Mouse (Mus musculus) frontal cortex, adult 2 months (tissue): ENCODE measurements around the gene Pax9. TPM values are rescaled to one million over a fixed set of nuclear protein-coding genes. Genes with fewer than 3 reads are reported as not detected.

ENCODE experiments used
- DNase-seq, 2 experiments: peaks; one replicate each; pipeline ENCODE4 v3.0.0; 2022; ENCODE audit warnings: low spot score in 1 of 2; ENCODE audit errors: extremely low spot score in 1 of 2
- polyA plus RNA-seq: library from polyadenylated mRNA; depleted of rRNA; stranded (reverse); fragments of >200 nt; gene quantifications from 2 replicates; pipeline ENCODE4 v1.2.3, GENCODE M21; 2012; rRNA removed

Gene Pax9
- 0.04 TPM in 1 of 2 replicates, not detected in the other for polyA plus RNA-seq

DNA sequence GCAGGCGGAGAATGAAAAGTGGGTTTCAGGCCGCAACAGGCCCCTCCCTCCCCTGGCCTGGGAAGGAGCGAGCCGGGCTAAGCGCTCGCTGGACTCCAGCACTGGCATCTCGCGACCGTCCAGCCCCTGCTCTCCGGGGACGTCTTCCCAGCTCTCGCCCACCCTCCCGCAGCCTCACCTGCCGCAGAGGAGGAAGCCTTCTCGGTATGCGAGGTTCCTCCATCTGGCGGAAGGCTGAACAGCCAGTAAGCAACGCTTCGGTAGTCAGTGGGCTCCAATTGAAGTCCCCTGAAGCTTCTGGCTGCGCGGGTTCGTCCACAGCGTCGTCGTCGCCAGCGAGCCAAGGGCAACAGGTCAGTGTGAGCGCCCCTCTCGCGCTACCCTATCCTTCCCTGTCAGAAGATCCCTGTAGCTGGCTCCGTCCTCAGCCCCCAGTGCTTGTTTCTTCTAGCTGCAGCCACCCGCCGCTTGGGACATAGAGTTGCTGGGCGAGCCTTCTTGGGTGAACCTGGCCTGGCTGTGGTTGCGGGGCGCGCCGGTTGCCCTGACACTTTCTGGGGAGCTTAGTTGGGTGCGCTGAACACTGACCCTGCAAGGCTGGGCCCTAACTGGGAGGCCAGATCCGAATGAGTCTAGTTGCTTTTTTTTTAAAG, at the start of gene Pax9:
Gene Pax9, plus strand, starts transcription at position 341 of the 653 bp plus-strand sequence.
- no peak for DNase-seq

GRCm38 (mm10) chr12:56669451-56670122, 22.0 kb upstream of the Pax9 start:
- DNase-seq, result no peak

DNA sequence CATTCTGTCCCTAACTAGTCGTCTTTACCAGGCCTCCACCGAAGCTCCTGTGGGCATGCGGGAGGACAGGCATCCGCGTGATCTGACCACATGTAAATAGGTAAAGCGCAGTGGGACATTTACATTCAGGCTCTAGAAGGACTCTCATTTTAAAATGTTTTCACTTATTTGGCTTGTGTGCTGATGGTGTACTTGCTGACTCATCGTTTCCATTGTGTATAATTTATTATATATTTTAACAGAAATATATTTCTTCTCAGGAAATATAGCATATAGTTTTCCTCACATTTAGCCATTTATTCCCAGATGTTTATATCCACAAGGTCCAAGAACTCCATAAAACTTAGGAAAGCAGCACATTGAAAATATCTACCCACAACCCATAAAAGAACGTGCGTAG, 20.8 kb upstream of the Pax9 start:
- no peak for DNase-seq

DNA sequence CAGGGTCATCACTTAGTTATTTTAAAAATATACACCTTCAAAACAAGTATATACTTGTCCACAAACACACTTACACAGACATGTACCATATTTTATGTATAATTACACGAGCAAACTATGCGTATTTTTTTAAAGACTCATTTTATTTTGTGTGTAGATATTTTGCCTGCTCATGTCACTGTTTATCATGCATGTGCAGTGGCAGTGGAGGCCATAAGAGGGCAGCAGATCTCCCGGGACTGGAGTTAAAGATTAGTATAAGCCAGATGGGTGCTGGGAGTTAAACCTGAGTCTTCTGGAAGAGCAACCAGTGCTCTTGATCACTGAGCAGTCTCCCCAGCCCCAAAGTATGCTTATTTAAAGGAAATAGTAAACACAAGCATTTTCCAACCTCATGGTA, 16.8 kb upstream of the Pax9 start:
- DNase-seq, result no peak

GRCm38 (mm10) chr12:56677620-56678019, 13.9 kb upstream of the Pax9 start:
- DNase-seq, result no peak

- DNase-seq, result no peak
Measured at GRCm38 (mm10) chr12:56681096-56681811, 10.3 kb upstream of the Pax9 start.

- DNase-seq, result no peak
Measured at GRCm38 (mm10) chr12:56687640-56688481, 3.7 kb upstream of the Pax9 start.

GRCm38 (mm10) chr12:56688482-56688840, 3.1 kb upstream of the Pax9 start:
- DNase-seq, result no peak

DNA sequence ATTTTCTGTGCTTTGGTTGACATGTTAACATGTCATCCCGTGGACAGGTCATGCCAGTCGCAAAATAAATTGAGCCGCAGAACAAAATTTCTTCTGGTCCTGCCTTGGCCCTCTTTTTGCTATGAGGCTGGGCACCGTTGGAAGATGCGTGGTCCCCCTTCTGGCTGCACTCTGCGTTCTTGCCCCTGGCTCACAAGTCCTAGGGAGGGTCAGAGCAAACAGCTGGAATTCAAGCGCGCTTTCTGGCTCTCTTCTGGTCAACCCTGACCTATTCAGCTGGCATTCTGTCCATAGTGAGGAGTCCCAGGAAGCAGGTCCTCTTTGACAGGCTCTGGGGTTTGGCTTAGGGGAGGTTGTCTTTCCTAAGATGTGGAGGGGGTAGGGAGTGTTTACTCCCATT, 2.6 kb upstream of the Pax9 start:
- DNase-seq, result no peak

DNA sequence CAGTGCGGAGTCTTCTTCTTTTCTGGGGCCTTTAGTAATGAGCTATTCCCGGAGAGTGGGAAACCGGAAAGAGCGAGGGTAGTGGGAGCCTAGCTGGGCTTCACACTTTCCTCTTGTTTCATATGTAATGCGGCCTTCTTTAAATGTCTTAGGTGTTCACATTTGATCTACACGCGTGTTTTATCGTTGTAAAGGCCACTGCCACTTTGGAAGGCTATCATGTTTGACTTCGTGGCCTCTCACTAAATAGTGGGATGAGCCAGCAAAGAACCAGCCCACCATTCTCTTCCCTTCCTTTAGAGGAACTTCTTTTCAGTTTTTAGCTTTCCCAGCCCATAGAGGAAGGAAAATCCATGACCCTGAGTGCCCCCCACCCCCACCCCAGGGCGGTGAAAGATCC, 2.2 kb upstream of the Pax9 start:
- DNase-seq, result no peak

GRCm38 (mm10) chr12:56689736-56690135, 1.8 kb upstream of the Pax9 start:
- DNase-seq, result no peak

- DNase-seq, result no peak
Measured at GRCm38 (mm10) chr12:56690366-56690765, 1.2 kb upstream of the Pax9 start.

DNA sequence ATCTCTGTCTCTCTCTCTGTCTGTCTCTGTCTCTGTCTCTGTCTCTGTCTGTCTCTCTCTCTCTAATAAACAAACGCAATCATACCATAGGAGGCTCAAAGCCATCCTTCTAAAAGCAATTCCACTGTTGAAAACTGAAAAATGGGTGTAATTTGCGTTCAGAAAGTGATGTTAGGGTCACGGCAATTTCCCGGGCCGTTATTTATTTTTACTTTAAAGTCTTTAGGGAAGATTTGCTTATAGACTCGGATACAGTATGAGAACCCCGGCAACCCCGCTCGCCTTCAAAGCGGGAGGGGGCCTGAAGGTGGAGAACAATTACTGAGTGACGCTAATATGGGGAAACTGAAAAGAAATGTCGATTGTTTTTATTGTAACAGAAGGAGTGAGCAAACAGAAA, 566 bp upstream of the Pax9 start:
- DNase-seq, result no peak

GRCm38 (mm10) chr12:56692536-56692935, 969 bp downstream of the Pax9 start:
- no peak for DNase-seq

GRCm38 (mm10) chr12:56693411-56694098, 2.0 kb downstream of the Pax9 start:
- DNase-seq, result no peak

- no peak for DNase-seq
Measured at GRCm38 (mm10) chr12:56694361-56694760, 2.8 kb downstream of the Pax9 start.

DNA sequence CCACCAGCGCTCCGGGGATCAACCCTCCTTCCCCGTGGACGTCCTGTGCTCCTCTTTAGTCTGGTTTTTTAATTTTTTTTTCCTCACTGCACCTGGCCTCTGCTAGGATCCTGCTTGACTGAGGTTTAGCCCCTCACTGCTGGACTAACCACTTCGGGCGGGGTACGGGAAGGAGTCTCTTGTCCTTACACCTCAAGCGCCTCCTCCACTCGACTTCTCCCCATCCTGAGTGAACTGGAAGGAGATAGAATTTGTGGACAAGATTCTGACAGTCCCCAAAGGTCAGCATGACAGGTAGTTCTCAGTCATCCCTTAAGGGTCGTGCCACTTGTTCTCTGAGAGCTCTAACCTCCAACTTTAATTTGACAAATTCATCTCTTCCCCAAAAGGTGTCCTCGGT, 3.4 kb downstream of the Pax9 start:
- DNase-seq, result no peak

- DNase-seq, result peak in 1 of 2 experiments; percentile 8
Measured at GRCm38 (mm10) chr12:56695358-56696173, 4.0 kb downstream of the Pax9 start.

- no peak for DNase-seq
Measured at GRCm38 (mm10) chr12:56696174-56697010, 4.8 kb downstream of the Pax9 start.
